In genomic region chr13:67332877-67333276, GRCm38 (mm10) we compare ENCODE assay signal across 9 mouse cellular contexts. TPM values are rescaled to one million over a fixed set of nuclear protein-coding genes. Genes with fewer than 3 reads are reported as not detected.
DNase-seq lines count a peak whose midpoint lies in the region; ATAC-seq lines count a peak whose summit lies in the region.
"Had no signal": no experiment of that assay in that cellular context is flagged by ENCODE, and none has a peak within 500 bp of the region (broad histone marks: within the 10 kb centered on the region; RNA-seq: fewer than 3 reads in every experiment).

No protein-coding gene starts in this region.

- H3K9ac ChIP-seq in lung, embryonic 15.5 days, result peak overlapping the region; percentile 41
- peak overlapping the region; percentile 54 for H3K9ac ChIP-seq in hindbrain, embryonic 14.5 days
- peak overlapping the region; percentile 61 for H3K9ac ChIP-seq in midbrain, embryonic 11.5 days (ENCODE audit: low read length)

- peak overlapping the region; percentile 68 for H3K4me2 ChIP-seq in lung, embryonic 15.5 days
- peak overlapping the region; percentile 72 for H3K4me2 ChIP-seq in hindbrain, embryonic 14.5 days (replicated peaks)
- peak overlapping the region; percentile 51 for H3K4me2 ChIP-seq in midbrain, embryonic 11.5 days

- no peaks in the 10 kb centered on the region for H3K27me3 ChIP-seq in lung, embryonic 15.5 days
- H3K27me3 ChIP-seq in hindbrain, embryonic 14.5 days (ENCODE audit: control insufficient read depth, insufficient read depth, low read length), result no peaks in the 10 kb centered on the region
- H3K27me3 ChIP-seq in midbrain, embryonic 11.5 days (ENCODE audit: control insufficient read depth, insufficient read depth, low read length), result no peaks in the 10 kb centered on the region

- peak overlapping the region; percentile 49 for H3K4me3 ChIP-seq in lung, embryonic 15.5 days
- peak overlapping the region; percentile 41 for H3K4me3 ChIP-seq in hindbrain, embryonic 14.5 days (replicated peaks; ENCODE audit: low read length)
- peak overlapping the region; percentile 35 for H3K4me3 ChIP-seq in midbrain, embryonic 11.5 days (ENCODE audit: low read depth, low read length)

- 56% methylated on average over 1 of the region's 1 CpGs for WGBS in lung, embryonic 15.5 days
- WGBS in hindbrain, embryonic 14.5 days, result 58% methylated on average over 1 of the region's 1 CpGs
- 82% methylated on average over 1 of the region's 1 CpGs for WGBS in midbrain, embryonic 11.5 days

- no peaks in the 10 kb centered on the region for H3K9me3 ChIP-seq in lung, embryonic 15.5 days
- H3K9me3 ChIP-seq in hindbrain, embryonic 14.5 days (ENCODE audit: control insufficient read depth, low read length), result 0 out of 2 replicates have a peak, but pooled peaks cover 6% of the 10 kb centered on the region
- H3K9me3 ChIP-seq in midbrain, embryonic 11.5 days (ENCODE audit: control insufficient read depth, low read length), result no peaks in the 10 kb centered on the region

- H3K36me3 ChIP-seq in lung, embryonic 15.5 days, result no peaks in the 10 kb centered on the region
- no peaks in the 10 kb centered on the region for H3K36me3 ChIP-seq in hindbrain, embryonic 14.5 days (replicated peaks; ENCODE audit: control insufficient read depth, insufficient read depth)
- no peaks in the 10 kb centered on the region for H3K36me3 ChIP-seq in midbrain, embryonic 11.5 days (ENCODE audit: control insufficient read depth, insufficient read depth, low read length)

- H3K27ac ChIP-seq in lung, embryonic 15.5 days, result no peak overlapping the region
- H3K27ac ChIP-seq in hindbrain, embryonic 14.5 days, result no peak overlapping the region
- no peak overlapping the region for H3K27ac ChIP-seq in midbrain, embryonic 11.5 days (ENCODE audit: low read depth, low read length)

- H3K4me1 ChIP-seq in lung, embryonic 15.5 days, result peaks cover 8% of the 10 kb centered on the region
- no peaks in the 10 kb centered on the region for H3K4me1 ChIP-seq in hindbrain, embryonic 14.5 days (replicated peaks; ENCODE audit: control insufficient read depth, insufficient read depth, low read length)
- H3K4me1 ChIP-seq in midbrain, embryonic 11.5 days (ENCODE audit: control insufficient read depth, insufficient read depth, low read length), result no peaks in the 10 kb centered on the region

- ATAC-seq in lung, embryonic 15.5 days (ENCODE audit: borderline replicate concordance, extremely low read depth, low FRiP score, low TSS enrichment), result peak; percentile 11; the same call in 1 of the 2 replicates
- ATAC-seq in hindbrain, embryonic 14.5 days (ENCODE audit: low FRiP score), result peak; percentile 29; the same call in 1 of the 2 replicates
- ATAC-seq in midbrain, embryonic 11.5 days (ENCODE audit: low FRiP score), result peak; percentile 20

- DNase-seq in lung, postnatal 36 days, result no peak
- DNase-seq in embryo, embryonic 11 days, result peak; percentile 2
- DNase-seq in hindbrain, embryonic 14.5 days (ENCODE audit: low spot score), result no peak
- no peak for DNase-seq in midbrain, embryonic 11.5 days (ENCODE audit: low spot score, missing footprints)
- no peak for DNase-seq in right cerebral cortex, adult 2 months (ENCODE audit: low spot score in 2 of 2)
- DNase-seq in spleen, postnatal 14 days (ENCODE audit: low spot score in 2 of 2), result no peak
- DNase-seq in kidney, adult 18-20 months, result no peak

RNA-seq across cellular contexts. Expression of gene Zfp595, which starts 0.5 kb away (rescaled TPM):
- polyA plus RNA-seq in lung, embryonic 15.5 days (2015; fragmentation: Nextera tagmentation; extraction: Ambion mirVana), result 2.7 and 2.8 TPM in 2 replicates
- 1.9 and 2.3 TPM in 2 replicates for polyA plus RNA-seq in hindbrain, embryonic 14.5 days (2014; fragmentation: Nextera tagmentation; extraction: Ambion mirVana)
- polyA plus RNA-seq in midbrain, embryonic 11.5 days (2014; fragmentation: Nextera tagmentation; extraction: Ambion mirVana), result 2.1 and 2.5 TPM in 2 replicates

RNA-seq across cellular contexts. Expression of gene Zfp457, which starts 26.6 kb away (rescaled TPM):
- polyA plus RNA-seq in lung, embryonic 15.5 days (2015; fragmentation: Nextera tagmentation; extraction: Ambion mirVana), result 0.21 and 0.92 TPM in 2 replicates
- 1.2 and 1.3 TPM in 2 replicates for polyA plus RNA-seq in hindbrain, embryonic 14.5 days (2014; fragmentation: Nextera tagmentation; extraction: Ambion mirVana)
- 0.12 and 0.40 TPM in 2 replicates for polyA plus RNA-seq in midbrain, embryonic 11.5 days (2014; fragmentation: Nextera tagmentation; extraction: Ambion mirVana)

RNA-seq across cellular contexts. Expression of gene Gm28044, which starts 27.5 kb away (rescaled TPM):
- polyA plus RNA-seq in lung, embryonic 15.5 days (2015; fragmentation: Nextera tagmentation; extraction: Ambion mirVana), result 0.64 TPM in 1 of 2 replicates, not detected in the other
- polyA plus RNA-seq in hindbrain, embryonic 14.5 days (2014; fragmentation: Nextera tagmentation; extraction: Ambion mirVana), result not detected in 2 replicates
- polyA plus RNA-seq in midbrain, embryonic 11.5 days (2014; fragmentation: Nextera tagmentation; extraction: Ambion mirVana), result not detected in 2 replicates
- polyA plus RNA-seq: testis, adult 2 months had no signal

RNA-seq across cellular contexts. Expression of gene Zfp953, which starts 27.5 kb away (rescaled TPM):
- polyA plus RNA-seq in lung, embryonic 15.5 days (2015; fragmentation: Nextera tagmentation; extraction: Ambion mirVana), result 0.93 and 1.1 TPM in 2 replicates
- 0.79 and 0.93 TPM in 2 replicates for polyA plus RNA-seq in hindbrain, embryonic 14.5 days (2014; fragmentation: Nextera tagmentation; extraction: Ambion mirVana)
- 1.1 and 1.2 TPM in 2 replicates for polyA plus RNA-seq in midbrain, embryonic 11.5 days (2014; fragmentation: Nextera tagmentation; extraction: Ambion mirVana)

RNA-seq across cellular contexts. Expression of gene Gm28041, which starts 42.7 kb away (rescaled TPM):
- 0.46 and 0.48 TPM in 2 replicates for polyA plus RNA-seq in lung, embryonic 15.5 days (2015; fragmentation: Nextera tagmentation; extraction: Ambion mirVana)
- polyA plus RNA-seq in hindbrain, embryonic 14.5 days (2014; fragmentation: Nextera tagmentation; extraction: Ambion mirVana), result not detected in 2 replicates
- 0.41 TPM in 1 of 2 replicates, not detected in the other for polyA plus RNA-seq in midbrain, embryonic 11.5 days (2014; fragmentation: Nextera tagmentation; extraction: Ambion mirVana)
- polyA plus RNA-seq: testis, adult 2 months had no signal
